Mouse (Mus musculus) kidney, adult 2 months (tissue): ENCODE results near the gene Gcgr.

ENCODE experiments used
- CTCF ChIP-seq: fragments of 200-500 bp; conservative IDR thresholded peaks from 2 replicates; pipeline ENCODE4 v1.5.1; 2011; ENCODE audit warnings: low read depth, mild to moderate bottlenecking, control low read depth, low read length, moderate library complexity, mixed read lengths; ENCODE audit not compliant: insufficient read depth, insufficient read length
- POLR2A ChIP-seq: fragments of 200-500 bp; IDR thresholded peaks from one replicate; pipeline ENCODE4 v1.6.1; 2011; ENCODE audit warnings: low read depth, low read length, control low read depth

DNA sequence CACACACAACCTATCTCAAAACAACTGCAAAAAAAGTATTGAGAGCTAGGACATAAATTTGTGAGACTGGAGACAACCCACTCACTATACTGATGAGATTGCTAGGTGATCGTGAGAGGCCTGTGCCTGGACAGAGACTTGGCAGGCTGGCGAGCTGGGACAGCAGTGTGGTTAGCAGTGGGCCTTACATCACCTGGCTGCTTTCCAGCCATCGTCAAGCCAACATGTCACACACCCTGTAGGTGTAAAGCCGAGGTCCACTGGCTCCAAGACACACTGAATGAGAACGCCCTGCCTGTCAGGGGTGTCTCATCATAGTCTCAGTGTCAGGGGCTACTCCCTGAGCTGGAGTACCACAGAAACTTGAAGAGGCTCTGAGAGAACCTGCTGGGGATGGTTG lies 22.2 kb downstream of the Gcgr start:
- TF ChIP-seq CTCF (no peak), POLR2A (no peak)
